27 mouse cellular contexts compared by ENCODE assay signal in the genomic region with DNA sequence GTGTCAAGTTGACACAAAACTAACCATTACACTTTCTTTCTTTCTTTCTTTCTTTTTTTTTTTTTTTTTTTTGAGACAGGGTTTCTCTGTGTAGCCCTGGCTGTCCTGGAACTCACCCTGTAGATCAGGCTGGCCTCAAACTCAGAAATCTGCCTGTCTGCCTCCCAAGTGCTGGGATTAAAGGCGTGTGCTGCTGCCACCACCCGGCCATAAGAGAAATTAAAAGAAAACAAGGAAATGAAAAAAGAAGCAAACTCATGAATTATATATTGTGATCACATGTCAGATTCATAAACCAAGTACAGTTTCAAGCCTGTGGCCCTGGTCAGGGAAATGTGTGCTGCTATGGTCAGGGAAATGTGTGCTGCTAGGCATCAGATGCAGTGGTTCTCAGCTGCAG. TPM values are rescaled to one million over a fixed set of nuclear protein-coding genes. Genes with fewer than 3 reads are reported as not detected.
DNase-seq lines count a peak whose midpoint lies in the region; ATAC-seq and TF ChIP-seq lines count a peak whose summit lies in the region.
"Not testable (repeated sequence)": the region's sequence is repeated elsewhere in the genome, so short reads cannot be mapped to it uniquely, and the experiment has no call there.
"Had no signal": no experiment of that assay in that cellular context is flagged by ENCODE, and none has a peak within 500 bp of the region (broad histone marks: within the 10 kb centered on the region; RNA-seq: fewer than 3 reads in every experiment).

No protein-coding gene starts in this region.

- ATAC-seq in forebrain, postnatal 0 days, result not testable (repeated sequence)
- ATAC-seq in megakaryocyte, adult 5-6 weeks (ENCODE audit: poor library complexity, severe bottlenecking), result 0 out of 2 replicates have a peak, but pooled peaks have one; percentile 21

- not testable (repeated sequence) for H3K9me3 ChIP-seq in forebrain, postnatal 0 days (ENCODE audit: low read length)

- not testable (repeated sequence) for H3K9ac ChIP-seq in forebrain, postnatal 0 days; liver, adult 2 months (ENCODE audit: low read depth, low read length)

- H3K4me3 ChIP-seq in forebrain, postnatal 0 days (ENCODE audit: low read depth, low read length); liver, adult 2 months (ENCODE audit: insufficient read depth, low read depth, low read length); small intestine, adult 2 months (ENCODE audit: low read depth, low read length): not testable (repeated sequence)

- DNase-seq in CD4-positive helper T cell, adult 2 months (ENCODE audit: low read depth, low spot score), result peak; percentile 6
- peak; percentile 33 for DNase-seq in NIH3T3 (ENCODE audit: low read depth)
- not testable (repeated sequence) for DNase-seq in forebrain, postnatal 0 days; liver, adult 2 months (ENCODE audit: extremely low read depth, low read depth, low spot score)
- peak; percentile 17 for DNase-seq in induced T-regulatory cell, adult 2 months (ENCODE audit: low read depth)

- not testable (repeated sequence) for H3K27me3 ChIP-seq in forebrain, postnatal 0 days (ENCODE audit: insufficient read depth, low read length); liver, adult 2 months (ENCODE audit: control insufficient read depth, insufficient read depth, low read length); small intestine, adult 2 months (ENCODE audit: control insufficient read depth, insufficient read depth, low read length)

- H3K27ac ChIP-seq in forebrain, postnatal 0 days (ENCODE audit: low read depth, low read length); liver, adult 2 months (replicated peaks; ENCODE audit: insufficient read depth, low read depth, low read length); small intestine, adult 2 months (ENCODE audit: insufficient read depth, low read depth, low read length): not testable (repeated sequence)

- peak; percentile 19; the same call in 1 of the 2 replicates for TF ChIP-seq CTCF in forebrain, postnatal 0 days (IDR thresholded peaks at IDR 0.05; ENCODE audit: low read depth)
- TF ChIP-seq CTCF in liver, adult 2 months (IDR thresholded peaks at IDR 0.05; ENCODE audit: low read depth, low read length), result peak; percentile 25; the same call in 1 of the 2 replicates
- peak; percentile 25; the same call in 1 of the 2 replicates for TF ChIP-seq CTCF in small intestine, adult 2 months (IDR thresholded peaks at IDR 0.05; ENCODE audit: extremely low read depth, insufficient read length, insufficient replicate concordance, low read depth, low read length)

- 31% methylated on average over 2 of the region's 2 CpGs for WGBS in forebrain, postnatal 0 days
- WGBS in liver, adult 2 months, result 36% methylated on average over 2 of the region's 2 CpGs
- WGBS in small intestine, adult 2 months, result 20% methylated on average over 2 of the region's 2 CpGs

- H3K4me2 ChIP-seq in forebrain, postnatal 0 days (ENCODE audit: low read depth), result not testable (repeated sequence)

- H3K36me3 ChIP-seq in forebrain, postnatal 0 days (ENCODE audit: insufficient read depth); liver, adult 2 months (ENCODE audit: control insufficient read depth, insufficient read depth, low read length); small intestine, adult 2 months (ENCODE audit: control insufficient read depth, insufficient read depth, low read length): not testable (repeated sequence)

- TF ChIP-seq POLR2A in liver, adult 2 months (IDR thresholded peaks at IDR 0.05; ENCODE audit: extremely low read depth, insufficient read depth, low read length); small intestine, adult 2 months (IDR thresholded peaks at IDR 0.05; ENCODE audit: low read depth, low read length): not testable (repeated sequence)

- not testable (repeated sequence) for H3K79me2 ChIP-seq in liver, adult 2 months (ENCODE audit: control insufficient read depth, insufficient read depth, low read length)

- not testable (repeated sequence) for H3K4me1 ChIP-seq in forebrain, postnatal 0 days (ENCODE audit: insufficient read depth); liver, adult 2 months (ENCODE audit: control insufficient read depth, insufficient read depth, low read length); small intestine, adult 2 months (ENCODE audit: control insufficient read depth, insufficient read depth, insufficient read length, low read length)

RNA-seq across cellular contexts. Expression of gene Cfap206, which starts 3.4 kb away (rescaled TPM):
- total RNA-seq in forebrain, postnatal 0 days (2014; rRNA removed), result 5.7 and 6.2 TPM in 2 replicates
- 5.7 and 6.3 TPM in 2 replicates for polyA plus RNA-seq in forebrain, postnatal 0 days (2015; fragmentation: Nextera tagmentation; extraction: Ambion mirVana)
- not detected in 2 replicates for total RNA-seq in liver, adult 2 months (2014; rRNA removed)
- polyA plus RNA-seq in liver, adult 2 months (2012; rRNA removed), result not detected in 2 replicates
- not detected in 2 replicates for total RNA-seq in megakaryocyte, adult 5-6 weeks (2015)
- not detected in 2 replicates for total RNA-seq in megakaryocyte, adult 5-6 weeks (2017)
- polyA plus RNA-seq in small intestine, adult 2 months (2012; rRNA removed), result not detected in 2 replicates
- total RNA-seq: common myeloid progenitor, adult 5-6 weeks; gastrocnemius, postnatal 25 days had no signal
- polyA plus RNA-seq: CD4-positive, CD25-positive, alpha-beta regulatory T cell, adult 4 months; G1E; inflammation-experienced regulatory T-cells, adult 6 months; liver, embryonic 11.5 days had no signal

RNA-seq across cellular contexts. Expression of gene Gm136, which starts 22.6 kb away (rescaled TPM):
- not detected in 2 replicates for total RNA-seq in forebrain, postnatal 0 days (2014; rRNA removed)
- polyA plus RNA-seq in forebrain, postnatal 0 days (2015; fragmentation: Nextera tagmentation; extraction: Ambion mirVana), result 0.23 TPM in 1 of 2 replicates, not detected in the other
- not detected in 2 replicates for total RNA-seq in liver, adult 2 months (2014; rRNA removed)
- polyA plus RNA-seq in liver, adult 2 months (2012; rRNA removed), result not detected in 2 replicates
- not detected in 2 replicates for total RNA-seq in megakaryocyte, adult 5-6 weeks (2015)
- not detected in 2 replicates for total RNA-seq in megakaryocyte, adult 5-6 weeks (2017)
- polyA plus RNA-seq in small intestine, adult 2 months (2012; rRNA removed), result not detected in 2 replicates
- total RNA-seq: adrenal gland, postnatal 10 days; common myeloid progenitor, adult 5-6 weeks; G1E; gastrocnemius, postnatal 25 days; heart, adult 8-10 months; heart, postnatal 36 days; layer of hippocampus, adult 18-20 months; layer of hippocampus, postnatal 25 days; neutrophil, adult 5-6 weeks had no signal
- polyA plus RNA-seq: CD4-positive, CD25-positive, alpha-beta regulatory T cell, adult 4 months; embryonic facial prominence, embryonic 10.5 days; forebrain, embryonic 15.5 days; G1E; heart, embryonic 14.5 days; hindbrain, embryonic 13.5 days; inflammation-experienced regulatory T-cells, adult 6 months; limb, embryonic 11.5 days; liver, embryonic 11.5 days; lung, embryonic 15.5 days; midbrain, embryonic 11.5 days; urinary bladder, adult 2 months had no signal

RNA-seq across cellular contexts. Expression of gene Smim8, which starts 44.8 kb away (rescaled TPM):
- 28.0 and 30.7 TPM in 2 replicates for total RNA-seq in forebrain, postnatal 0 days (2014; rRNA removed)
- polyA plus RNA-seq in forebrain, postnatal 0 days (2015; fragmentation: Nextera tagmentation; extraction: Ambion mirVana), result 54.9 and 66.4 TPM in 2 replicates
- 18.1 and 25.8 TPM in 2 replicates for total RNA-seq in liver, adult 2 months (2014; rRNA removed)
- polyA plus RNA-seq in liver, adult 2 months (2012; rRNA removed), result 2.6 and 2.9 TPM in 2 replicates
- 21.2 and 22.9 TPM in 2 replicates for total RNA-seq in megakaryocyte, adult 5-6 weeks (2015)
- 12.7 and 20.6 TPM in 2 replicates for total RNA-seq in megakaryocyte, adult 5-6 weeks (2017)
- 0.41 and 0.66 TPM in 2 replicates for polyA plus RNA-seq in small intestine, adult 2 months (2012; rRNA removed)

RNA-seq across cellular contexts. Expression of gene Slc35a1, which starts 46.2 kb away (rescaled TPM):
- 34.0 and 35.9 TPM in 2 replicates for total RNA-seq in forebrain, postnatal 0 days (2014; rRNA removed)
- 16.0 and 37.9 TPM in 2 replicates for polyA plus RNA-seq in forebrain, postnatal 0 days (2015; fragmentation: Nextera tagmentation; extraction: Ambion mirVana)
- total RNA-seq in liver, adult 2 months (2014; rRNA removed), result 25.0 and 26.6 TPM in 2 replicates
- 10.6 and 12.2 TPM in 2 replicates for polyA plus RNA-seq in liver, adult 2 months (2012; rRNA removed)
- total RNA-seq in megakaryocyte, adult 5-6 weeks (2015), result 16.7 and 22.0 TPM in 2 replicates
- total RNA-seq in megakaryocyte, adult 5-6 weeks (2017), result 13.3 and 14.9 TPM in 2 replicates
- 5.4 and 5.5 TPM in 2 replicates for polyA plus RNA-seq in small intestine, adult 2 months (2012; rRNA removed)
